Mouse (Mus musculus): ENCODE results near the gene Mbnl2. TPM values are rescaled to one million over a fixed set of nuclear protein-coding genes. Genes with fewer than 3 reads are reported as not detected.
A peak's percentile ranks its signal among the peaks of the same experiment; 100 is the strongest.

The Mbnl2 gene
- polyA plus RNA-seq, 1 experiment from 2014 or later, result 21.8 TPM

DNA sequence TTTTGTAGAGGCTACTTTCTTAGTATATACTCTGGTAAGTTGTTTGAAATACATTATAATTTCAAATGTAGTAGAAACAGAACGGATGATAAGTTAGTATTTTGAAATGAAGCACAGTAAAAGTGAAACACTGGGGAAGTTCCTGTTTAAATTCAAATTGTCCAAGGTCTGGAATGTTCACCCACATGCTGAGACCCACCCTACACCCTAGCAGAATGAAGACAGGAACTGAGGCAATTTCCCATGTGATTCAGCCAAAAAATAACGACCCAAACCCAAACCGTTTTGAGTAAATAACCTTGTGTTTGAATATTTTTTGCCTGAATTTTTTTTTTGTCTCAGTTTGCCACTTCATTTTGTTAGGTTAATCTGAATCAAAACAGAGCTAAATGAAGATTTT lies 119.4 kb downstream of the Mbnl2 start:
- ATAC-seq, result no peak
- Histone ChIP-seq H3K36me3 (ENCODE audit: control insufficient read depth, insufficient read depth, low read length) (peaks cover 3% of the 10 kb centered on the region; the same call in 1 of the 2 replicates), H3K27me3 (ENCODE audit: control insufficient read depth, insufficient read depth, low read depth, low read length) (no peaks in the 10 kb centered on the region), H3K27ac (ENCODE audit: low read length) (no peak overlapping the region), H3K4me2 (ENCODE audit: low read length) (no peak overlapping the region), H3K9ac (ENCODE audit: low read depth, low read length) (no peak overlapping the region), H3K4me3 (ENCODE audit: low read depth, low read length) (no peak overlapping the region), H3K4me1 (ENCODE audit: control insufficient read depth, insufficient read depth, low read length) (peaks cover 7% of the 10 kb centered on the region), H3K9me3 (replicated peaks; ENCODE audit: control insufficient read depth, low read length, poor library complexity, severe bottlenecking) (no peaks in the 10 kb centered on the region; the same call in 1 of the 2 replicates)
- 84% methylated on average over 3 of the region's 3 CpGs for WGBS

DNA sequence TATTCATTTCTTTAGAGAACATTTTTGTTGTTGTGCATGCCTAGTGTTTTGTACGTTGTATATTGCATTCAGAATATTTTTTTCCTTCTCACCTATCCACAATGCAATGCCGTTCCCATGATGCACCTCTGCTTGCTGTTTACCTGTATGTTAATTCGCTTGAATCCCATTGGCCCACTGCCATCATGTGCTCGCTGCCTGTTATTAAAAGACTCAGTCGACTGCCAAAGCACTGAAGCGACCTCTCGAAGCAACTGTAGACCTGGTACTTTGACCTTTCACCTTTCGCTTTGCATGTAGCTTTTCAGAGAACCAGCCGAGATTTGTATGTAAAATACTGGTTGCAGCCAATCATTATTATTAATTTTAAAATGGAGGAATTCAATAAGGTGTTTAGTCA lies 120.0 kb downstream of the Mbnl2 start:
- no peak overlapping the region for H3K4me2 ChIP-seq (ENCODE audit: low read length)
- no peaks in the 10 kb centered on the region; the same call in 1 of the 2 replicates for H3K9me3 ChIP-seq (replicated peaks; ENCODE audit: control insufficient read depth, low read length, poor library complexity, severe bottlenecking)
- H3K36me3 ChIP-seq (ENCODE audit: control insufficient read depth, insufficient read depth, low read length), result no peaks in the 10 kb centered on the region
- no peak overlapping the region for H3K27ac ChIP-seq (ENCODE audit: low read length)
- ATAC-seq, result no peak
- H3K4me3 ChIP-seq (ENCODE audit: low read depth, low read length), result no peak overlapping the region
- WGBS, result 89% methylated on average over 9 of the region's 9 CpGs
- H3K4me1 ChIP-seq (ENCODE audit: control insufficient read depth, insufficient read depth, low read length), result peaks cover 7% of the 10 kb centered on the region
- no peaks in the 10 kb centered on the region for H3K27me3 ChIP-seq (ENCODE audit: control insufficient read depth, insufficient read depth, low read depth, low read length)
- no peak overlapping the region for H3K9ac ChIP-seq (ENCODE audit: low read depth, low read length)

DNA sequence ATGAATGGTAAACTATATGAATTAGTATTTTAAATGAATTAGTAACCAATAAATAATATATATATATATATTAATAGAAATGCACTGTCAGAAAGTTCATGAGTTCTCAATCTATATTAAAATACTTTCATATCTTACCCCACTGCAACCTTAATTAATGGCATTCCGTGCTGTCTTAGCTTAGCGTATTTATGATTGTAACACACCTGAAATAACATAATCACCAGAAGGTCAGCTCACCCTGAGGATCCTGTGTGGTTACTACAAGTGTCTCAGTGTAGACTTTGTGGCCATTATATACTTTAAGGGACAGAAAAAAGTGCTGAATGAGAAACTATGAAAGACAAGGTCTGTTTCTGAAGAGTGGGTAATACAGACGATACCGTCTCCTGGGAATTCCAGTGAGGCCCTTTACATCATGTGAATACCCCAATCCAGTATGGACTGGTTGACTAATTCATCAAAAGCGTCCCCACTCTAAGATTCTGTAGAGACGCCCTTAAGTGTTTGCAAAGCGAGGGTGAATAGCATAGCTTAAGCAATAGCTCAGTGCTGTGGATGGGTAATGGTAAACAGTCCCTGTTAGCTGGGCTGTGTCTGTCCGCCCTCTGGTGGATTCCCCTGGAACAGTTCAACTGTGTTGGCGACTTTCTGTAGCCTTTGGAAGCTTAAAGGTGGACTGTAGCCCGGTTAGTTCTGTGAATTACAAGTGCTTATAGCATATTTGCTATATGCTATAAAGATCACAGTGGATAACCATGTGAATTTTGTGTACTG lies 122.6 kb downstream of the Mbnl2 start:
- Histone ChIP-seq H3K27ac (ENCODE audit: low read length) (no peak overlapping the region), H3K27me3 (ENCODE audit: control insufficient read depth, insufficient read depth, low read depth, low read length) (no peaks in the 10 kb centered on the region), H3K4me1 (ENCODE audit: control insufficient read depth, insufficient read depth, low read length) (no peaks in the 10 kb centered on the region), H3K4me3 (ENCODE audit: low read depth, low read length) (no peak overlapping the region), H3K9ac (ENCODE audit: low read depth, low read length) (no peak overlapping the region), H3K36me3 (ENCODE audit: control insufficient read depth, insufficient read depth, low read length) (no peaks in the 10 kb centered on the region), H3K4me2 (ENCODE audit: low read length) (no peak overlapping the region), H3K9me3 (replicated peaks; ENCODE audit: control insufficient read depth, low read length, poor library complexity, severe bottlenecking) (no peaks in the 10 kb centered on the region)
- ATAC-seq, result peak; percentile 95
- 39% methylated on average over 10 of the region's 10 CpGs for WGBS

DNA sequence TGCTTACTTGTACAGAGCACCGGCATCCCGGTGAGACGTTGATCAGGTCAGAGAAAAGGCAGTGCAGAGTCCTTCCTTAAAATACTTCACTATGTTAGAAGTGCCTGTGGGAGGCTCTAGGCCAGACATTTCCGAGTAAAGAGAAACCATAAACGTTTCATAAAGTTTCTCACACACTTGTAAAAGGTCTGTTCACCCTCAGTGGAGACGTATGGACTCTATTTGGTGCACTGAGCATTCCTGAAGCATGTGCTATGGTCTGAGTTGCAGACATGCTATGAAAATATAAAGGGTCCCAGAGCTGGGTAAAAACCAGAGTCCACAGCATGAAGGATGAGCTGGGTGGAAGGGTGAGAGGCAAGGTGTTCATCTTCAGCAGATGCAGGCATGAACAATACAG lies 124.1 kb downstream of the Mbnl2 start:
- no peaks in the 10 kb centered on the region for H3K27me3 ChIP-seq (ENCODE audit: control insufficient read depth, insufficient read depth, low read depth, low read length)
- no peak for ATAC-seq
- WGBS, result 91% methylated on average over 6 of the region's 6 CpGs
- H3K27ac ChIP-seq (ENCODE audit: low read length), result no peak overlapping the region
- no peaks in the 10 kb centered on the region for H3K36me3 ChIP-seq (ENCODE audit: control insufficient read depth, insufficient read depth, low read length)
- no peaks in the 10 kb centered on the region for H3K4me1 ChIP-seq (ENCODE audit: control insufficient read depth, insufficient read depth, low read length)
- H3K4me3 ChIP-seq (ENCODE audit: low read depth, low read length), result no peak overlapping the region
- H3K9ac ChIP-seq (ENCODE audit: low read depth, low read length), result no peak overlapping the region
- H3K4me2 ChIP-seq (ENCODE audit: low read length), result no peak overlapping the region
- H3K9me3 ChIP-seq (replicated peaks; ENCODE audit: control insufficient read depth, low read length, poor library complexity, severe bottlenecking), result no peaks in the 10 kb centered on the region

DNA sequence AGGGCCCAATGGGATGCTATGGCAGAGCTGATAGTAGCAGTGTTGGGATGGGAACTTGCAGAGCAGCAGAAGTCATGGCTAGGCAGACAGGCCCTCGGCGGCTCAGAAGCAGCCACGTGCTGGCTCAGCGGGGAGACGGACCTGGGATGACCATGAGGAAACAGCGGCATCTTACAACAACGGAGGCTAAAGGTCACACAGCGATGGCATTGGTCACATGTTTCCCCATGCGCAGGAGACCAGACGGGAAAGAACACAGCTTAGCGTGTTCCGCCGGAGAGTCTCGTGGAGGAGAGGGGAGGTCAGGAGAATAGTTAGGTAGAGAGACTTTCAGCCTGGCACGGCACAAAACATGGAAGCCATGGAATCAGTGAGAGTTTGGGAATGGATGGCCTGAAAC lies 125.7 kb downstream of the Mbnl2 start:
- WGBS, result 88% methylated on average over 15 of the region's 15 CpGs
- H3K4me1 ChIP-seq (ENCODE audit: control insufficient read depth, insufficient read depth, low read length), result no peaks in the 10 kb centered on the region
- no peaks in the 10 kb centered on the region for H3K36me3 ChIP-seq (ENCODE audit: control insufficient read depth, insufficient read depth, low read length)
- no peak overlapping the region for H3K27ac ChIP-seq (ENCODE audit: low read length)
- no peak overlapping the region for H3K4me3 ChIP-seq (ENCODE audit: low read depth, low read length)
- no peak overlapping the region for H3K4me2 ChIP-seq (ENCODE audit: low read length)
- no peak for ATAC-seq
- no peak overlapping the region for H3K9ac ChIP-seq (ENCODE audit: low read depth, low read length)
- no peaks in the 10 kb centered on the region for H3K9me3 ChIP-seq (replicated peaks; ENCODE audit: control insufficient read depth, low read length, poor library complexity, severe bottlenecking)
- no peaks in the 10 kb centered on the region for H3K27me3 ChIP-seq (ENCODE audit: control insufficient read depth, insufficient read depth, low read depth, low read length)

DNA sequence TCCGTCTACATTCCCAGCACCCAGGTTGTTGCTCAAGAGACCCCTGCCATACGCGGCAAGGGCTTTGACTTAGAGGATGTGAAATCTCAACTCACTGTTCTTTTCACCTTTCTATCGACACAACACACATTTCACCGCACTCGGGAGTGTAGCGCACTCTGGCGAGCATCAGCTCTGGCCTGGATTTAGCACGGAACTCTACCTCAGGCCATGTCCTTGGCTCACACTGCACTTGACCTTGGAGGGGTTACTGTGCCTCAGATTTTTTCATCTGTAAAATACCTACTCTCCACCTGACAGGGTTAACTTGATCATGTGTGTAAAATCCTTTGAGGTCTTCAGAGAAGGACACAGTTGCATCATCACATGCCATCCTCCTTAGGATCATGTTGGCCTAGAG lies 127.2 kb downstream of the Mbnl2 start:
- H3K27ac ChIP-seq (ENCODE audit: low read length), result no peak overlapping the region
- no peak for ATAC-seq
- no peaks in the 10 kb centered on the region for H3K36me3 ChIP-seq (ENCODE audit: control insufficient read depth, insufficient read depth, low read length)
- H3K4me1 ChIP-seq (ENCODE audit: control insufficient read depth, insufficient read depth, low read length), result no peaks in the 10 kb centered on the region
- no peaks in the 10 kb centered on the region for H3K9me3 ChIP-seq (replicated peaks; ENCODE audit: control insufficient read depth, low read length, poor library complexity, severe bottlenecking)
- 96% methylated on average over 9 of the region's 9 CpGs for WGBS
- H3K9ac ChIP-seq (ENCODE audit: low read depth, low read length), result no peak overlapping the region
- no peak overlapping the region for H3K4me3 ChIP-seq (ENCODE audit: low read depth, low read length)
- no peaks in the 10 kb centered on the region for H3K27me3 ChIP-seq (ENCODE audit: control insufficient read depth, insufficient read depth, low read depth, low read length)
- no peak overlapping the region for H3K4me2 ChIP-seq (ENCODE audit: low read length)

DNA sequence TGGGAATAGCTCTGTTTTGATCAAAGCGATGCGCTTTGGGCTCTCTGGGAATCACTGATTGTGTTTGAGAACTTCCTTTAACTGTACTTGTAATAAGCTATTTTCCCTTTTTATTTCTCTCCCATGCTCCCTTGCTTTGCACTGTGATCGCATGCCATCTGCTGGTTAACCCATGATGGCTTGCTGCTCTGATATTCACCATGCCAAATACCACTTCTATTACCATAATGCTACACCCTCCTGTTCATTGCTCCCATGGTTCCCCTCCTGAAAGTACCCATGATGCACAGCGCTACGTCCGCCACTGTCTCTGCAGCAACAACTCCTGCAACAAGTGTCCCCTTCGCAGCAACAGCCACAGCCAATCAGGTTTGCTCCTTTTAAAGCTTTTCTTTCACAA lies 128.9 kb downstream of the Mbnl2 start:
- Histone ChIP-seq H3K4me3 (ENCODE audit: low read depth, low read length) (no peak overlapping the region), H3K9ac (ENCODE audit: low read depth, low read length) (no peak overlapping the region), H3K27me3 (ENCODE audit: control insufficient read depth, insufficient read depth, low read depth, low read length) (no peaks in the 10 kb centered on the region), H3K4me1 (ENCODE audit: control insufficient read depth, insufficient read depth, low read length) (no peaks in the 10 kb centered on the region), H3K9me3 (replicated peaks; ENCODE audit: control insufficient read depth, low read length, poor library complexity, severe bottlenecking) (no peaks in the 10 kb centered on the region), H3K36me3 (ENCODE audit: control insufficient read depth, insufficient read depth, low read length) (no peaks in the 10 kb centered on the region), H3K27ac (ENCODE audit: low read length) (no peak overlapping the region), H3K4me2 (ENCODE audit: low read length) (no peak overlapping the region)
- 95% methylated on average over 7 of the region's 7 CpGs for WGBS
- ATAC-seq, result no peak

DNA sequence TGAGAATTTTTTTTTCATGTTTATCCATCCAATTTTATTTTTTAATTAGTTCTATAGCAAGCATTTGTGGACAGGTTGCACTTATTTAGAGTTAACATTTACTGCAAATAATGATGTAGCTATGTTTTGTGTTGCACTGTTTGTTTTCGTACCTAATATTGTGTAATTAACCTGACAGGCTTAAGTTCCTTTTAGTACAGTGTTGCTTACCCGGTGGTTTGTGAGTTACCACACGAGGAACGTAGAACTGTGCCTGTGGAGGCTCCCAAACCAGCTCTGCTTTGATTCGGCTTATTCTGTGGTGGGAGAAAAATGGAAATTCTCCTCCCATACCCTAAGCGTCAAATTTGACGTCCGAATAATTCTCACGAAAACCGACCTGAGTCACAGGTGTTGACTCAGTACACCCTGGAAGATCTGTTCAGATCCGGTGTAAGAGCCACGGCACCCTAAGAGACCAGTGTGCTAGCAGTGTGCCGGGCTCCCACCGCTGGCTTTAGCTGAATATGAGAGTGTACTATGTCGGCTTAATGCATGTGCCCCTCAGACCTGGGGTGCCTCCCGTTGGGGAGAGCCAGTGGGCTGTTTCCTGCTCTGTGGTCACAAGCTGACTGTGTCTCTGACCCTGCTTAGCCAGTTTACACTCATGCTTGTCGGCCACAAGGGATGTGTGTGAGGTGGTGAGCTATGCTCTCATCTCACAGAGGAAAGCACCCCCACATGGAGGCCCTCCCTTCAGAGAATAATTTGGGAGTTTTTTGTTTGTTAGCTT lies 129.5 kb downstream of the Mbnl2 start:
- WGBS, result 92% methylated on average over 17 of the region's 17 CpGs
- Histone ChIP-seq H3K9me3 (replicated peaks; ENCODE audit: control insufficient read depth, low read length, poor library complexity, severe bottlenecking) (no peaks in the 10 kb centered on the region), H3K27me3 (ENCODE audit: control insufficient read depth, insufficient read depth, low read depth, low read length) (no peaks in the 10 kb centered on the region), H3K36me3 (ENCODE audit: control insufficient read depth, insufficient read depth, low read length) (no peaks in the 10 kb centered on the region), H3K27ac (ENCODE audit: low read length) (no peak overlapping the region), H3K4me2 (ENCODE audit: low read length) (no peak overlapping the region), H3K9ac (ENCODE audit: low read depth, low read length) (no peak overlapping the region), H3K4me3 (ENCODE audit: low read depth, low read length) (no peak overlapping the region), H3K4me1 (ENCODE audit: control insufficient read depth, insufficient read depth, low read length) (no peaks in the 10 kb centered on the region)
- ATAC-seq, result no peak

DNA sequence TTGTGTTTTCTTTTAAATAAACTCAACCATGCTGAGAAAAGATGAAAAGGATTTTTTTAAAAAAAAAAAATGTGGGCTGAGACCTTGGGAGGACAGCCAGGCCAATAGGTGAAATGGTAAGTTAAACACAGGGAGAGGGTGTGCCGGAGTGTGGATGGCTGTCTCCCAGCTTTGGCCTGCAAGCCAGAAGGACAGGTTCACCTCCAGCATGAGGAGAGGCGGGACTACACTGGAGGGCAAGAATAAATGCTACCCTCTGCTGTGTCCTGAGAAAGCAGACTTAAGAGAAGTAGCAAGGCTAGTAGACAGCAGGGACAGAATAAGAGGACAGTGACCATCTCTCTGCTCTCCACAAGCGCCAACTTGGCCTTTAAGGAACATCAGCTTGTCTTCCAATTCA lies 130.1 kb downstream of the Mbnl2 start:
- WGBS, result 90% methylated on average over 3 of the region's 3 CpGs
- Histone ChIP-seq H3K4me3 (ENCODE audit: low read depth, low read length) (no peak overlapping the region), H3K27me3 (ENCODE audit: control insufficient read depth, insufficient read depth, low read depth, low read length) (no peaks in the 10 kb centered on the region), H3K36me3 (ENCODE audit: control insufficient read depth, insufficient read depth, low read length) (no peaks in the 10 kb centered on the region), H3K9me3 (replicated peaks; ENCODE audit: control insufficient read depth, low read length, poor library complexity, severe bottlenecking) (no peaks in the 10 kb centered on the region), H3K4me2 (ENCODE audit: low read length) (no peak overlapping the region), H3K9ac (ENCODE audit: low read depth, low read length) (no peak overlapping the region), H3K27ac (ENCODE audit: low read length) (no peak overlapping the region), H3K4me1 (ENCODE audit: control insufficient read depth, insufficient read depth, low read length) (no peaks in the 10 kb centered on the region)
- no peak for ATAC-seq
